Mouse (Mus musculus) erythroblast, embryonic 14.5 days (primary cell): ENCODE results near the gene Fam110c.

ENCODE experiments used
- GATA1 ChIP-seq: IDR thresholded peaks from 2 replicates; pipeline ENCODE4 v1.6.1; 2012; ENCODE audit warnings: low read length, inconsistent platforms, mixed read lengths
- TAL1 ChIP-seq: IDR thresholded peaks from 3 replicates; pipeline ENCODE4 v1.6.1; 2012; ENCODE audit warnings: low read length, inconsistent platforms, mixed read lengths

GRCm38 (mm10) chr12:31097185-31097584, 23.5 kb downstream of the Fam110c start:
- no peak for TF ChIP-seq GATA1
- TF ChIP-seq TAL1, result no peak
